Mouse (Mus musculus) midbrain, embryonic 11.5 days (tissue): ENCODE measurements at regions not wholly inside any gene's neighbourhood (a gene's known extent, or its start where the extent isn't known, plus 50 kb on each side); places are given as distances from the start of the nearest gene placed in this dataset.

Source experiments
- ATAC-seq: fragments of 200-750 bp; cut with Nextera tagmentation; 2 replicates; pipeline ENCODE4 v1.8.0; 2017; ENCODE audit warnings: moderate TSS enrichment, moderate library complexity; ENCODE audit not compliant: low FRiP score
- DNase-seq: peaks from one replicate; pipeline ENCODE4 v3.0.0; 2015; ENCODE audit warnings: low spot score; ENCODE audit errors: missing footprints
- H3K27ac ChIP-seq: fragments of 300-500 bp; sonication (generic); 2 replicates; pipeline ENCODE4 v1.5.1; 2014; ENCODE audit warnings: low read depth, low read length
- H3K27me3 ChIP-seq: fragments of 300-500 bp; sonication (generic); 2 replicates; pipeline ENCODE4 v1.6.1; 2014; ENCODE audit warnings: mild to moderate bottlenecking, low read length, moderate library complexity, mixed read lengths; ENCODE audit not compliant: control insufficient read depth, insufficient read depth
- H3K36me3 ChIP-seq: fragments of 300-500 bp; sonication (generic); 2 replicates; pipeline ENCODE4 v1.6.1; 2014; ENCODE audit warnings: mild to moderate bottlenecking, low read length, moderate library complexity, mixed read lengths; ENCODE audit not compliant: control insufficient read depth, insufficient read depth
- H3K4me1 ChIP-seq: fragments of 300-500 bp; sonication (generic); 2 replicates; pipeline ENCODE4 v1.6.1; 2014; ENCODE audit warnings: low read length; ENCODE audit not compliant: control insufficient read depth, insufficient read depth
- H3K4me2 ChIP-seq: fragments of 300-500 bp; sonication (generic); 2 replicates; pipeline ENCODE4 v1.6.1; 2014; ENCODE audit warnings: mild to moderate bottlenecking, moderate library complexity
- H3K4me3 ChIP-seq: fragments of 300-500 bp; sonication (generic); 2 replicates; pipeline ENCODE4 v1.5.1; 2014; ENCODE audit warnings: low read depth, low read length
- H3K9ac ChIP-seq: fragments of 300-500 bp; sonication (generic); 2 replicates; pipeline ENCODE4 v1.6.1; 2014; ENCODE audit warnings: low read length
- H3K9me3 ChIP-seq: fragments of 300-500 bp; sonication (generic); 2 replicates; pipeline ENCODE4 v1.6.1; 2016; ENCODE audit warnings: low read length; ENCODE audit not compliant: control insufficient read depth
- WGBS: fragments of 180-500 bp; shearing (Covaris S2); extraction: QIAGEN DNeasy Blood & Tissue Kit; methylation state at CpG from one replicate; pipeline ENCODE4 v1.1.7; 2014; 5-methylcytosine and 5-hydroxymethylcytosine counted together

DNA sequence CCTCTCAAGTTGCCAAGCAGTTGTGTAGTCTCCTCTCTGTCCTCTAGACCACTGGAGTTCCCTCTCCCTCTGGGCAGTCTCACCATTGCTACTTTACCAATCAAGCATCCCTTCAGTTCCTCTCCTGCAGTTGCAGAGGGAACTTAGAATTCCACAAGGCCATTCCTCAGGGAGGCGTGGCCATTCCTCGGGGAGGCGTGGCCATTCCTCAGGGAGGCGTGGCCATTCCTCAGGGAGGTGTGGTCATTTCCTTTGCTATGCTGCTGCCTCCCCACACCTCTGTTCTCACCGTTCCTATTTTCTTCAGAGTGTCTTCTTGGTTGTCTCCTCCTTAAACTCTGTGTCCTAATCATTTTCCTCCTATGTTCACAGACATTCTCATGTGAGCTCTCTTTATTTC lies 102.8 kb upstream of the Wdr3 start:
- no peak overlapping the region for H3K9ac ChIP-seq
- ATAC-seq: no peak

More for the DNA sequence above, 102.8 kb upstream of the Wdr3 start:
- Histone ChIP-seq H3K4me3 (no peak overlapping the region), H3K9me3 (no peaks in the 10 kb centered on the region), H3K4me1 (no peaks in the 10 kb centered on the region), H3K4me2 (no peak overlapping the region), H3K27me3 (no peaks in the 10 kb centered on the region), H3K27ac (no peak overlapping the region), H3K36me3 (no peaks in the 10 kb centered on the region)
- DNase-seq: no peak
- WGBS: 65% methylated on average over 5 of the region's 5 CpGs
